Mouse (Mus musculus): ENCODE data around the gene Zfp600. TPM values are rescaled to one million over a fixed set of nuclear protein-coding genes. Genes with fewer than 3 reads are reported as not detected.

The Zfp600 gene
- polyA plus RNA-seq, 1 experiment from 2014 or later = not detected

Other genes with a start within 250 kb of the Zfp600 start
- gene Zfp987, start 59.5 kb upstream of the Zfp600 start, polyA plus RNA-seq (2015; fragmentation: Nextera tagmentation; extraction: Ambion mirVana) = not detected in 2 replicates

Data from forebrain, embryonic 15.5 days (tissue).